Mouse (Mus musculus) left cerebral cortex, postnatal 14 days (tissue): ENCODE results near the gene Morn2. TPM values are rescaled to one million over a fixed set of nuclear protein-coding genes. Genes with fewer than 3 reads are reported as not detected.
"Not testable (repeated sequence)": the region's sequence is repeated elsewhere in the genome, so short reads cannot be mapped to it uniquely, and the experiment has no call there.

Experiments used
- DNase-seq, 2 experiments: peaks; one replicate each; pipeline ENCODE4 v3.0.0; 2021 to 2022; ENCODE audit warnings: low spot score in 2 of 2, mixed read lengths in 1 of 2
- intact Hi-C: fragments of 180-260 bp; cut with DNase I; formaldehyde crosslinking; loops from one replicate; pipeline ENCODE4 v1.15.1; 2025
- long read RNA-seq, 2 experiments: library from polyadenylated mRNA; stranded (forward); transcript quantifications; one replicate each; pipeline ENCODE4 v2.0.0; 2021
- total RNA-seq, 2 experiments: library from RNA; stranded (reverse); gene quantifications; 2 replicates each; pipeline ENCODE4 v1.2.3; 2021

Morn2 gene
- 10 to 100 TPM; 16.9 to 19.0 TPM for total RNA-seq
- long read RNA-seq, experiment 1, transcript Morn2-202 (5 exons, 656 nt): major isoform, 6 of 9 reads
- long read RNA-seq, experiment 1, partial matches to known transcripts: 0 of 9 reads
- long read RNA-seq, experiment 1, other reads (novel, unspliced or antisense): 3 of 9 reads
- long read RNA-seq, experiment 2, partial matches to known transcripts: 1 of 5 reads
- long read RNA-seq, experiment 2, other reads (novel, unspliced or antisense): 0 of 5 reads

DNA sequence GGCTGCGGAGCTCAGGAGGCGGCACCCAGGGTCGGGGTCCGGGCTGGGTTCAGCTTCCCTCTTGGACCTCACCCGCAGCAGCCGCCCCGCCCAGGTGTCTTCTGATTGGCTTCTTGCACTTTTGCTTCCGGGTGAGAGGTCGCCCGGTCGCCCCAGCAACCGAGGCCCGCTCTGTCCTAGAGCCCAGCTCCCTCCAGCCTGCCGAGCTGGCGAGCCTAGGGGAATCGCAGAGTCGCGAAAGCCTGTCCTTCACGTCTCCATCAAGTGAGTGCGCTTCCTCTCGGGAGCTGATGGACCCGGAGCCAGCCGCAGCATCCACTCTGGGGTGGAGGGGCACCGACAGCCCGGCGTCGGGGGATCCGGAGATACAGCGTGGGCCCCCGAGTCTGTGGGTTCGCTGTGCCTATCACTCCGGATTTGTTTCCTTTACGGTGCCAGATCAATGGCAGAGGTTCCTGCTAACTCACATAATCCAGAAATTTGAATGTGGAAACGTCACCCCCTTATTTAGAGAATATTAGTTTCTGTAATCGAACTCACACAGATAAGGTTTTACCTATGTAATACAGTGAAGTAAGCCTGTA lies at the start of gene Morn2, which contains the start of gene Dhx57:
Gene Morn2, plus strand, starts transcription at position 130 of the 584 bp plus-strand sequence.
Gene Dhx57, minus strand, starts transcription at position 403 of the 584 bp plus-strand sequence.
- DNase-seq: peak; percentile 96 to 98
- intact Hi-C loops: loop anchor here (5.0 kb wide), 2 partner anchors 77 to 262 kb away; no protein-coding TSS in a partner anchor

DNA sequence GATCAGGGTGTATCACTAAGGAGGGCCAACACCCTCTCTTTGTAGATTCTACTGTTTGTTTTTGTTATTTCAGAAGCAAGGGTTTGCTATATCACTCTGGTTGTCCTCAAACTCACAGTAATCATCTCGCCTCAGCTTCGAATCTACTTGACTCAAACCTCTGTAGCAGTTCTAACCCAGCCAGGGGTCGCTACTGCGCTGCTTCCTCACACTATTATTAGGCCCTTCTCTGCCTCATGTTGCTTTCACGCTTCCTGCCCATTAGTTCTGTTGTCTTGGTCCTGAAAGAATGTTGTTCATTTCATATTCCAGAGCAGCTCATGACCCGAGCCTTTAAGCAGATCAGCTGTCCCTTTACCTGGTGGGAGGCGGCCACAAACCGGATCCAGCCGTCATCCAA lies 48.4 kb upstream of the Morn2 start:
- no peak for DNase-seq
- intact Hi-C loops: no loop called here

DNA sequence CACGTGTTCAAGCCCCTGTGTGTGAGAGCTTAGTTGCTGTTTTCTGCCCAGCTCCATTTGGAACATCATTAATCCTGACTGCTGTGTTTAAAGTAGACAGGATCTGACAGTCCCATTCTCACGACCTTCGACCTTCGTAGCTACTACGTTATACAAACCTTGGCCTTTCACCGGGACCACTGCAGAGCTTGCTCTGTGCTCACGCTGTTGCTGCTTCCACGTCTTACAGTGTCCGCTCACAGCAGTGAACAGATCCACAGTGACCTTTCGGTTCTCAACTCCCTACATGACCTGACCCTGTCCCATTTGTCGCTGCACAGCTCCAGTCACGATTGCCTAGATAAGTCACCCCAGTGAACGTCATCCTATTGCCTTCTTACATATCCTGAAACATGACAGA lies 46.9 kb upstream of the Morn2 start:
- no peak for DNase-seq

DNA sequence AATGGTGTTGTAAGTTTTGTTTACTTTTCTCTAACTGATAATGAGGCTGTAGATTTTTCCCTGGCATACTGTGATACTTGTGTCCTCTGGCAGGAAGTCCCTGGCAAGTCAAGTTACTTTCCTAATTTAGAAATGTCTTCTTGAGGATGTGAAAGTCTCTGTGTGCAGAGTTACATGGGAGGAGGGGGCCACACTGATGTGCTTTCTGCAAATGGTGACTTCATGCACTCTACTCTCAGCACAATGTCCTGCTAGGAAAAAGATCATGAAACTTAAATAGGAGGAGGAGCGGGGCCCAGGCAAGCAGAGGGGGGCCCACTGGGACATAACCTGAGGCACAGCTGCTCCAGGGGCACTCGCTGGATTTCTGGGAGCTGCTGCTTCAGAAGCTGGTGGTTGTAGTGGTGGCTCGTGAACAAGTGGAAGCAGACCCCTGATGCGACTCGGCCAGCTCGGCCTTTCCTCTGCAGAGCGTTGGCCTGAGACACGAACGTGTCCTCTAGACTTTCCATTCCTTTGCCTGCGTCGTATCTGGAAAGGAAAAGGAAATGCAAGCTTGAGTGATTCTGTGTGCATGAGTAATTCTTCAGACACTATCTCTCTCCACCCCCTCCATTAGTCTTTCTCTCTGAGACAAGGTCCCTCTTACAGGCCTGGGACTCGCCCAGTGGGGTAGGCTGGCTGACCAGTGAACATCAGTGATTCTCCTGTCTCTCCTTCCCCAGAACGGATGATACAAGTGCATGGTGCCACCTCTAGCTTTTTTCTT lies 37.1 kb upstream of the Morn2 start:
- intact Hi-C loops: no loop called here
- no peak for DNase-seq

More for the DNA sequence above, 46.9 kb upstream of the Morn2 start:
- intact Hi-C loops: no loop called here

DNA sequence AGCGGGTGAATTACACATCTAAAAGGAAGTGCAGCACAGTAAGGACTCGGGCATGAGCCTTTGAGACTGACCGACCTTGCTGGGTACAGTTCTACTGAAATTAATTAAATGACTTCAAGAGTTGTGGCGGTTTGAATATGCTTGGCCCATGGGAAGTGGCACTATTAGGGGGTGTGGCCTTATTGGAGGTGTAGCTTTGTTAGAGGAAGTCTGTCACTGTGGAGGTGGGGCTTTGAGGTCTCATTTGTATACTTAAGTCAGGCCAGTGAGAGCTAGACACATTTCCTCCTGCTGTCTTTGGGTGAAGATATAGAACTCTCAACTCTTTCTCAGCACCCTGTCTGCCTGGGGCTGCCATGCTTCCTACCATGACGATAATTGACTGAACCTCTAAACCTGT lies 35.6 kb upstream of the Morn2 start:
- intact Hi-C loops: no loop called here
- DNase-seq: no peak

GRCm38 (mm10) chr17:80255208-80255607 lies 34.8 kb upstream of the Morn2 start:
- no peak for DNase-seq
- intact Hi-C loops: no loop called here

DNA sequence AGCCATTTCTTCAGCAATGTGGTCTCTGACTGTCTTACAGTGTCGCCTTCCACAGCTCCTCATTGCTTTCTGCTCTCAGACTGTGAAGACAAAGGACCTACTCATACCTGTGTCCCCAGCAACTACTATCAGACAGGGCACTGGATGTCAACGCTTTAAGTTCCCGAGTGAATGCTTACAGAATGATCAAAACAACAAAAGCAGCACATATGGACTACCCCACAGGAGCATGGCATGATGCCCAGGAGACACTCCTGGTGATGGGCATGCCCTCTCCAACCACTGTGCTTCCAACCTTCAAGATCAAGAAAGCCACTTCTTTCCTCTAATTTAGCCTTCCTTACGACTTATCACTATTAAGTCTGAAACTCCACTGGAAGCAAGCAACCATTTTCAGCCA lies 22.9 kb upstream of the Morn2 start:
- no peak for DNase-seq

GRCm38 (mm10) chr17:80268151-80268550 lies 21.9 kb upstream of the Morn2 start:
- DNase-seq: no peak
- intact Hi-C loops: no loop called here

More for the DNA sequence above, 22.9 kb upstream of the Morn2 start:
- intact Hi-C loops: no loop called here

DNA sequence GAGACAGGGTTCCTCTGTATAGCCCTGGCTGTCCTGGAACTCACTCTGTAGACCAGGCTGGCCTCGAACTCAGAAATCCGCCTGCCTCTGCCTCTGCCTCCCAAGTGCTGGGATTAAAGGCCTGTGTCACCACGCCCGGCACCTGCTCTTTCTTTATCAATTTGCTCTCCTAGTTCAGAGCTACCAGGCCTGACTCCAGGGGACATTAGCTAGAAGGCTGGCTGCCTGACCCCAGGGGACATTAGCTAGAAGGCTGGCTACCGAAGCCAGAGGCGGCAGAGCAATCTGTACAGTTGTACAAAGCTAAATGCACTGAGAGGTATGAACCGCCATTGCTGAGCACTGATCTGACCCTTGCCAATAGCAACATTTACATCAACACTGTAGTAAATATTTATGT lies 19.4 kb upstream of the Morn2 start:
- intact Hi-C loops: not testable (repeated sequence)

GRCm38 (mm10) chr17:80278255-80278654 lies 11.7 kb upstream of the Morn2 start:
- intact Hi-C loops: no loop called here

More for the DNA sequence above, 19.4 kb upstream of the Morn2 start:
- DNase-seq: not testable (repeated sequence)

GRCm38 (mm10) chr17:80279340-80280070 lies 10.5 kb upstream of the Morn2 start:
- no peak for DNase-seq
- intact Hi-C loops: no loop called here

More at GRCm38 (mm10) chr17:80278255-80278654, 11.7 kb upstream of the Morn2 start:
- no peak for DNase-seq

DNA sequence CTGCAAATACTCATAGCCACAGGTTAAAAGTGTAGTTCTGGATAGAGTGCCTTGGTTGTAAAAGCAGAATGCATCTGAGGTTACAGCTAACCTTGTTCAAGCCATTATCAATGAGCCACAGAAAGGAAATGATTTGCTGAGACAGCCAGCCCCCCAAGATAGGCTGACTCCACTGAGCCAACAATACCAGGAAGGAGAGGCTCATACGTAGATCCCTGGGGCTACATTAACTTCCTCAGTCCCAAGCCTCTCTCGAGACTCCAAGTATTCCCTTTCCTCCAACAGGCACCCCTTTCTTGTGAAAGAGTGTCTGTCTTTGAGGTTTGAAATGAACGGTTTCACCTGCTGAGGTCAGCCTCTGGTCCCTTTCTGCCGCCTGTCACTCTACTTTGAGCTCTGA lies 5.6 kb upstream of the Morn2 start:
- intact Hi-C loops: no loop called here
- no peak for DNase-seq

DNA sequence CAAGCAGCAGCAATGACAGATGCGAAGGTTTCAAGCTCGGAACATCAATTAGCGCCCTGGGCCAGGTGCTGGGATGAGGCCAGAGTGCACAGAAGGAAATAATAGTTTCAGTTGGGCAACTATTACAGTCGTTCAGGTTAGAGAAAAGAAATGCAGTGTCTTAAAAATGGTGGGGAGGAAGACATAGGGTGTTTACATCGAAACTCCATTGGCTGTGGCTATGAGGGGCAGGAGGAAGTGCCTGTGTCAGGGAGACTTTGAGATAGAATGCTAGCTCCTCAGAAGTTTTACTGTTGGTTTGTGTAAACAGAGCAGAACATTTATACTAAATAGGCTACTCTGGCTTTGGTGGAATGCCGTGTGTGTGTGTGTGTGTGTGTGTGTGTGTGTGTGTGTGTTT lies 2.0 kb upstream of the Morn2 start:
- intact Hi-C loops: no loop called here
- no peak for DNase-seq

- intact Hi-C loops: loop anchor here (5.0 kb wide), 2 partner anchors 78 to 263 kb away; no protein-coding TSS in a partner anchor
- DNase-seq: peak in 1 of 2 experiments; percentile 17
These were observed 526 bp upstream of the Morn2 start for GRCm38 (mm10) chr17:80289280-80290073.

GRCm38 (mm10) chr17:80291148-80291547 lies 1.1 kb downstream of the Morn2 start:
- intact Hi-C loops: loop anchor here (5.0 kb wide), 2 partner anchors 76 to 261 kb away; no protein-coding TSS in a partner anchor
- peak; percentile 69 to 76 for DNase-seq

- intact Hi-C loops: no loop called here
These were observed 5.3 kb downstream of the Morn2 start for GRCm38 (mm10) chr17:80295258-80295657.

DNA sequence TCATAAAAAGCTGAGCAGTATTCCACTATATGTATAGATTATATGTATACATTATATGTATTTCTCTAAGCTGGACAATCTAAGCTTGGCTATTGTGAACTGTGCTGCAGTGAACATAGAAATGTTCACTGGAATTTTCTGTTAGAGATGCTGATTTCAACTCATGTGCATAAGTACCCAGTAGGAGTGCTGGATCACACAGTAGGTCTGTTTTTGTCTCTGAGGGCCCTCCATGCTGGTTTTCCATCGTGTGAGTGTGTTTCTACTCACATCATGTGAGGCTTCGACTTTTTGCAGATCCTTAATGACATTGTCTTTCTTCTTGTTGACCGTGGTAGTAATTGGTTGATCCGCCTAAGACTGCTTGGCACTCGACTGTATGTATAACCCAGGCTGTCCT lies 8.8 kb downstream of the Morn2 start:
- intact Hi-C loops: no loop called here
- DNase-seq: no peak

More at GRCm38 (mm10) chr17:80295258-80295657, 5.3 kb downstream of the Morn2 start:
- DNase-seq: no peak

GRCm38 (mm10) chr17:80307251-80307650 lies 17.2 kb downstream of the Morn2 start, which contains the start of gene Arhgef33:
Arhgef33 (plus strand) TSS chr17:80307407.
- no peak for DNase-seq
- intact Hi-C loops: no loop called here

- peak in 1 of 2 experiments; percentile 8 for DNase-seq
- intact Hi-C loops: no loop called here
These were observed 21.8 kb downstream of the Morn2 start for GRCm38 (mm10) chr17:80311761-80312160.
